Mouse (Mus musculus) T-helper 17 cell (primary cell): ENCODE data around the gene Rbm44.

Experiments used
- in situ Hi-C, 2 experiments: fragments of 300-600 bp; cut with MboI, MseI; formaldehyde crosslinking; loops; 1 replicate in 1 of 2; 2 replicates in 1 of 2; pipeline ENCODE4 v1.15.1; 2025; ENCODE audit warnings: high pct_unique_total_duplicates in 2 of 2

The Rbm44 gene

GRCm38 (mm10) chr1:91144813-91145212 is at the start of gene Rbm44:
TSS of gene Rbm44 (plus strand) at chr1:91145089.
- in situ Hi-C loops: no loop called here

GRCm38 (mm10) chr1:91095258-91095657 is 49.6 kb upstream of the Rbm44 start:
- in situ Hi-C loops: loop anchor here (10.0 to 25.0 kb wide), 2 partner anchors 850 to 1817 kb away; partner anchors contain the start of genes Ankmy1 (in 1 of the 2), Dusp28 (in 1 of the 2) and Rnpepl1 (in 1 of the 2)

- in situ Hi-C loops: loop anchor here (10.0 to 25.0 kb wide), 2 partner anchors 849 to 1816 kb away; partner anchors contain the start of genes Ankmy1 (in 1 of the 2), Dusp28 (in 1 of the 2) and Rnpepl1 (in 1 of the 2)
Measured at GRCm38 (mm10) chr1:91095853-91096252, 49.0 kb upstream of the Rbm44 start.

- in situ Hi-C loops: loop anchor here (10.0 to 25.0 kb wide), 2 partner anchors 848 to 1816 kb away; partner anchors contain the start of genes Ankmy1 (in 1 of the 2), Dusp28 (in 1 of the 2) and Rnpepl1 (in 1 of the 2)
Measured at GRCm38 (mm10) chr1:91096490-91096889, 48.4 kb upstream of the Rbm44 start.

GRCm38 (mm10) chr1:91097283-91097834 is 47.5 kb upstream of the Rbm44 start:
- in situ Hi-C loops: loop anchor here (10.0 to 25.0 kb wide), 2 partner anchors 847 to 1815 kb away; partner anchors contain the start of genes Ankmy1 (in 1 of the 2), Dusp28 (in 1 of the 2) and Rnpepl1 (in 1 of the 2)

GRCm38 (mm10) chr1:91098887-91099286 is 46.0 kb upstream of the Rbm44 start:
- in situ Hi-C loops: loop anchor here (10.0 to 25.0 kb wide), 2 partner anchors 846 to 1813 kb away; partner anchors contain the start of genes Ankmy1 (in 1 of the 2), Dusp28 (in 1 of the 2) and Rnpepl1 (in 1 of the 2)

GRCm38 (mm10) chr1:91101709-91102440 is 43.0 kb upstream of the Rbm44 start:
- in situ Hi-C loops: loop anchor here in 1 of 2 experiments (5.0 kb wide), 1 partner anchor 125 kb away; no protein-coding TSS in a partner anchor

- in situ Hi-C loops: loop anchor here in 1 of 2 experiments (5.0 kb wide), 1 partner anchor 126 kb away; no protein-coding TSS in a partner anchor
Measured at GRCm38 (mm10) chr1:91103366-91103983, 41.4 kb upstream of the Rbm44 start.

GRCm38 (mm10) chr1:91107548-91107947 is 37.3 kb upstream of the Rbm44 start:
- in situ Hi-C loops: loop anchor here in 1 of 2 experiments (5.0 kb wide), 1 partner anchor 125 kb away; no protein-coding TSS in a partner anchor

GRCm38 (mm10) chr1:91109302-91109701 is 35.6 kb upstream of the Rbm44 start:
- in situ Hi-C loops: loop anchor here in 1 of 2 experiments (5.0 kb wide), 1 partner anchor 127 kb away; no protein-coding TSS in a partner anchor

GRCm38 (mm10) chr1:91112171-91112570 is 32.7 kb upstream of the Rbm44 start:
- in situ Hi-C loops: loop anchor here in 1 of 2 experiments (10.0 kb wide), 1 partner anchor 867 kb away; no protein-coding TSS in a partner anchor

GRCm38 (mm10) chr1:91112606-91113005 is 32.3 kb upstream of the Rbm44 start:
- in situ Hi-C loops: loop anchor here in 1 of 2 experiments (10.0 kb wide), 1 partner anchor 868 kb away; no protein-coding TSS in a partner anchor

GRCm38 (mm10) chr1:91122121-91122520 is 22.8 kb upstream of the Rbm44 start:
- in situ Hi-C loops: loop anchor here in 1 of 2 experiments (5.0 kb wide), 1 partner anchor 85 kb away; no protein-coding TSS in a partner anchor

GRCm38 (mm10) chr1:91123004-91123403 is 21.9 kb upstream of the Rbm44 start:
- in situ Hi-C loops: loop anchor here in 1 of 2 experiments (5.0 kb wide), 1 partner anchor 84 kb away; no protein-coding TSS in a partner anchor

GRCm38 (mm10) chr1:91123466-91123865 is 21.4 kb upstream of the Rbm44 start:
- in situ Hi-C loops: loop anchor here in 1 of 2 experiments (5.0 kb wide), 1 partner anchor 84 kb away; no protein-coding TSS in a partner anchor

- in situ Hi-C loops: no loop called here
Measured at GRCm38 (mm10) chr1:91128849-91129248, 16.0 kb upstream of the Rbm44 start.

- in situ Hi-C loops: no loop called here
Measured at GRCm38 (mm10) chr1:91137036-91137435, 7.9 kb upstream of the Rbm44 start.

- in situ Hi-C loops: no loop called here
Measured at GRCm38 (mm10) chr1:91151509-91151908, 6.6 kb downstream of the Rbm44 start.

GRCm38 (mm10) chr1:91166798-91167197 is 21.9 kb downstream of the Rbm44 start:
- in situ Hi-C loops: no loop called here

- in situ Hi-C loops: no loop called here
Measured at GRCm38 (mm10) chr1:91169157-91169556, 24.3 kb downstream of the Rbm44 start.

GRCm38 (mm10) chr1:91174796-91175195 is 29.9 kb downstream of the Rbm44 start:
- in situ Hi-C loops: loop anchor here in 1 of 2 experiments (5.0 kb wide), 1 partner anchor 38 kb away; no protein-coding TSS in a partner anchor
